In the genomic region with DNA sequence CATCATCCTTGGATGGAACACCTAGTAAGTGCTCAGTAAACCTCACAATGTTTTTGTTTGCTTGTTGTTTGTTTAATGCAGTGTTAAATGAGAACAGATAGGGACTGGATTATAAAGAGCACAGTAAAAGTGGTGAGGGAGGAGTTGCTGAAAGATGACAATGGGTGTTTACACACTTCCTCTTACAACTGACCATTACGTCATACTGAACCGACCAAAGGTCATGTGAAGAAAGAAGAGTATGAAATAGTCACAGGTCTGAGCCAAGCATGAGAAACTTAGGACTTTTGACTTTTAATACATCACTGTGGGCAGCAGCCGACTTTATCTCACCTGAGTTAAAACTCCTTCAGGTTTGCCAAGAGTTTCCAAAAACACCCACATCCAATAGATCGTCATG, we compare ENCODE assay signal across 25 mouse cellular contexts.
DNase-seq lines count a peak whose midpoint lies in the region; ATAC-seq and TF ChIP-seq lines count a peak whose summit lies in the region.
"Had no signal": no experiment of that assay in that cellular context is flagged by ENCODE, and none has a peak within 500 bp of the region (broad histone marks: within the 10 kb centered on the region; RNA-seq: fewer than 3 reads in every experiment).

No protein-coding gene starts in this region.

- no peak for TF ChIP-seq POLR2A in cerebellum, adult 2 months (IDR thresholded peaks at IDR 0.05; ENCODE audit: borderline replicate concordance, insufficient read depth, low read length)

- 0 out of 2 replicates have a peak overlapping the region, but pooled peaks have one; percentile 5 for H3K4me3 ChIP-seq in gastrocnemius, adult 2 months
- H3K4me3 ChIP-seq in lung, postnatal 0 days (ENCODE audit: low read depth, low read length): no peak overlapping the region
- H3K4me3 ChIP-seq in cerebellum, adult 2 months (replicated peaks; ENCODE audit: insufficient read depth, low read depth, low read length): no peak overlapping the region
- H3K4me3 ChIP-seq: embryonic facial prominence, embryonic 15.5 days; forebrain, embryonic 10.5 days; heart, embryonic 15.5 days; hindbrain, embryonic 15.5 days; intestine, embryonic 15.5 days; kidney, embryonic 15.5 days; left cerebral cortex, adult 2 months; limb, embryonic 15.5 days; midbrain, embryonic 10.5 days had no signal

- 30% methylated on average over 4 of the region's 4 CpGs for WGBS in lung, postnatal 0 days
- WGBS in cerebellum, adult 2 months: 65% methylated on average over 4 of the region's 4 CpGs

- TF ChIP-seq CTCF in gastrocnemius, adult 2 months (IDR thresholded peaks at IDR 0.05): no peak
- no peak for TF ChIP-seq CTCF in lung, postnatal 0 days (IDR thresholded peaks at IDR 0.05)
- no peak for TF ChIP-seq CTCF in cerebellum, adult 2 months (IDR thresholded peaks at IDR 0.05; ENCODE audit: borderline replicate concordance, insufficient read depth, low read depth, low read length)

- no peak; the same call in 1 of the 2 replicates for TF ChIP-seq EP300 in lung, postnatal 0 days (IDR thresholded peaks at IDR 0.05)

- no peak for ATAC-seq in lung, postnatal 0 days
- peak; percentile 36; the same call in 1 of the 2 replicates for ATAC-seq in megakaryocyte progenitor cell, adult 5-6 weeks (replicated peaks; ENCODE audit: poor library complexity)
- ATAC-seq: CD4-positive, CD25-positive, alpha-beta regulatory T cell, adult 4 months; intestine, embryonic 15.5 days; Patski had no signal

- H3K9me3 ChIP-seq in lung, postnatal 0 days (ENCODE audit: low read length): no peaks in the 10 kb centered on the region
- H3K9me3 ChIP-seq: embryonic facial prominence, embryonic 15.5 days; forebrain, embryonic 10.5 days; heart, embryonic 15.5 days; hindbrain, embryonic 15.5 days; intestine, embryonic 15.5 days; kidney, embryonic 15.5 days; limb, embryonic 15.5 days; midbrain, embryonic 10.5 days had no signal

- DNase-seq in gastrocnemius, adult 2 months: no peak
- DNase-seq in gastrocnemius, postnatal 14 days: no peak
- DNase-seq in lung, postnatal 0 days (ENCODE audit: low spot score): peak; percentile 53
- DNase-seq in lung, postnatal 25 days (ENCODE audit: low spot score): no peak
- no peak for DNase-seq in cerebellum, adult 9-10 months
- DNase-seq in cerebellum, adult 2 months: no peak
- DNase-seq in frontal cortex, postnatal 36 days (ENCODE audit: low spot score in 2 of 2): no peak
- DNase-seq: adrenal gland, adult 8-10 months; cerebellum, adult 18-20 months; thymus, adult 2 months; thymus, postnatal 4 days had no signal

- H3K27ac ChIP-seq in gastrocnemius, adult 2 months: no peak overlapping the region
- H3K27ac ChIP-seq in lung, postnatal 0 days (ENCODE audit: low read length): 0 out of 2 replicates have a peak overlapping the region, but pooled peaks have one; percentile 20
- no peak overlapping the region for H3K27ac ChIP-seq in cerebellum, adult 2 months (ENCODE audit: insufficient read depth, low read length)
- H3K27ac ChIP-seq: embryonic facial prominence, embryonic 15.5 days; forebrain, embryonic 10.5 days; heart, embryonic 15.5 days; intestine, embryonic 15.5 days; kidney, embryonic 15.5 days; left cerebral cortex, adult 2 months; midbrain, embryonic 10.5 days; stomach, postnatal 0 days had no signal

- no peak overlapping the region for H3K9ac ChIP-seq in lung, postnatal 0 days (replicated peaks; ENCODE audit: low read depth)
- H3K9ac ChIP-seq: embryonic facial prominence, embryonic 15.5 days; forebrain, postnatal 0 days; heart, embryonic 15.5 days; hindbrain, embryonic 15.5 days; intestine, embryonic 15.5 days; kidney, embryonic 15.5 days; limb, embryonic 15.5 days had no signal

- H3K27me3 ChIP-seq in lung, postnatal 0 days (replicated peaks; ENCODE audit: insufficient read depth, low read length): no peaks in the 10 kb centered on the region
- H3K27me3 ChIP-seq in cerebellum, adult 2 months (ENCODE audit: control insufficient read depth, insufficient read depth, low read length): no peaks in the 10 kb centered on the region
- H3K27me3 ChIP-seq: embryonic facial prominence, embryonic 15.5 days; heart, embryonic 15.5 days; hindbrain, embryonic 15.5 days; intestine, embryonic 15.5 days; kidney, embryonic 15.5 days; limb, embryonic 15.5 days; Patski had no signal

- no peaks in the 10 kb centered on the region for H3K36me3 ChIP-seq in lung, postnatal 0 days (ENCODE audit: insufficient read depth, low read length)
- H3K36me3 ChIP-seq: embryonic facial prominence, embryonic 15.5 days; forebrain, embryonic 10.5 days; heart, embryonic 15.5 days; hindbrain, embryonic 15.5 days; intestine, embryonic 15.5 days; kidney, embryonic 15.5 days; limb, embryonic 15.5 days; midbrain, embryonic 10.5 days had no signal

- peaks cover 10% of the 10 kb centered on the region; the same call in 1 of the 2 replicates for H3K4me1 ChIP-seq in lung, postnatal 0 days (ENCODE audit: insufficient read depth, low read depth, low read length)
- no peaks in the 10 kb centered on the region for H3K4me1 ChIP-seq in cerebellum, adult 2 months (ENCODE audit: control insufficient read depth, insufficient read depth, low read length)
- H3K4me1 ChIP-seq: heart, embryonic 15.5 days; intestine, embryonic 15.5 days; kidney, embryonic 15.5 days; limb, embryonic 15.5 days had no signal

- H3K4me2 ChIP-seq in lung, postnatal 0 days (replicated peaks; ENCODE audit: low read depth, low read length): no peak overlapping the region
- H3K4me2 ChIP-seq: embryonic facial prominence, embryonic 15.5 days; heart, embryonic 15.5 days; hindbrain, embryonic 15.5 days; intestine, embryonic 15.5 days; kidney, embryonic 15.5 days; limb, embryonic 15.5 days had no signal

- intact Hi-C loops in gastrocnemius, adult 2 months (cut with DNase I): no loop called here
- intact Hi-C loops in gastrocnemius, postnatal 14 days (cut with DNase I; ENCODE audit: low total_unique reads): no loop called here
